Mouse (Mus musculus) small intestine, adult 10 weeks (tissue): Measurements from ENCODE around the gene Sertad4. TPM values are rescaled to one million over a fixed set of nuclear protein-coding genes. Genes with fewer than 3 reads are reported as not detected.

Experiments used
- polyA plus RNA-seq: library from polyadenylated mRNA; stranded (reverse); fragments of 350-450 nt; fragmentation: Illumina TruSeq; extraction: RNeasy Lipid Tissue Mini Kit (QIAGEN cat#74804); gene quantifications from one replicate; pipeline ENCODE4 v1.2.3, GENCODE M21; 2014; ENCODE audit warnings: low replicate concordance

Sertad4 gene
- polyA plus RNA-seq, result 1.9 TPM

GRCm38 (mm10) chr1:192855474-192856230 is at the start of gene Sertad4:
Gene Sertad4 (minus strand): TSS chr1:192855756.

Other genes with a start within 250 kb of the Sertad4 start
- 2.6 TPM for gene Hhat, start 84.5 kb downstream of the Sertad4 start, polyA plus RNA-seq
- gene Syt14, start 180.0 kb upstream of the Sertad4 start, polyA plus RNA-seq, result 0.74 TPM